Mouse (Mus musculus) MEL (cell line): ENCODE data around the gene Pim1. TPM values are rescaled to one million over a fixed set of nuclear protein-coding genes. Genes with fewer than 3 reads are reported as not detected.

Source experiments
- DNase-seq: peaks from one replicate; pipeline ENCODE4 v3.0.0; 2011; ENCODE audit warnings: low read depth, low spot score
- H3K27ac ChIP-seq: 2 replicates; pipeline ENCODE4 v1.5.1; 2012; ENCODE audit warnings: low read depth, mild to moderate bottlenecking, control low read depth, low read length, moderate library complexity; ENCODE audit not compliant: control insufficient read depth
- H3K27me3 ChIP-seq, 2 experiments: fragments of 150-350 bp in 1 of 2; sonication (generic) in 1 of 2; 2 replicates each; pipeline ENCODE4 v1.6.1; 2012; ENCODE audit warnings: low read length in 2 of 2, mild to moderate bottlenecking in 2 of 2, improper control_type of control experiment in 1 of 2, moderate library complexity in 1 of 2; ENCODE audit not compliant: insufficient read depth in 2 of 2, control insufficient read depth in 1 of 2
- H3K36me3 ChIP-seq, 2 experiments: 2 replicates each; pipeline ENCODE4 v1.6.1; 2012 to 2014; ENCODE audit warnings: low read length in 2 of 2, improper control_type of control experiment in 1 of 2, inconsistent platforms in 1 of 2, mild to moderate bottlenecking in 1 of 2; ENCODE audit not compliant: insufficient read depth in 2 of 2, control insufficient read depth in 1 of 2
- H3K4me1 ChIP-seq, 2 experiments: fragments of 150-350 bp in 1 of 2; sonication (generic) in 1 of 2; 2 replicates each; pipeline ENCODE4 v1.6.1; 2012; ENCODE audit warnings: low read length in 2 of 2, improper control_type of control experiment in 1 of 2, mild to moderate bottlenecking in 1 of 2; ENCODE audit not compliant: insufficient read depth in 2 of 2, control insufficient read depth in 1 of 2
- H3K4me3 ChIP-seq, 2 experiments: fragments of 150-350 bp in 1 of 2; sonication (generic) in 1 of 2; 2 replicates each; pipeline ENCODE4 v1.5.1; 2012; ENCODE audit warnings: low read depth in 2 of 2, low read length in 2 of 2, mild to moderate bottlenecking in 2 of 2, moderate library complexity in 2 of 2, control low read depth in 1 of 2, improper control_type of control experiment in 1 of 2; ENCODE audit not compliant: control insufficient read depth in 1 of 2, insufficient read depth in 1 of 2
- H3K79me2 ChIP-seq: 2 replicates; pipeline ENCODE4 v1.6.1; 2012; ENCODE audit warnings: mild to moderate bottlenecking, low read length, moderate library complexity; ENCODE audit not compliant: control insufficient read depth, poor library complexity, insufficient read depth
- H3K9ac ChIP-seq: 2 replicates; pipeline ENCODE4 v1.6.1; 2012; ENCODE audit warnings: low read depth, mild to moderate bottlenecking, control low read depth, low read length, moderate library complexity; ENCODE audit not compliant: control insufficient read depth, poor library complexity, severe bottlenecking
- H3K9me3 ChIP-seq: fragments of 150-350 bp; sonication (generic); replicated peaks from 2 replicates; pipeline ENCODE4 v1.6.1; 2012; ENCODE audit warnings: mild to moderate bottlenecking, low read length, improper control_type of control experiment, moderate library complexity; ENCODE audit not compliant: insufficient read depth
- BHLHE40 ChIP-seq: IDR thresholded peaks from 2 replicates; pipeline ENCODE4 v1.6.1; 2012; ENCODE audit warnings: low read depth, mild to moderate bottlenecking, inconsistent platforms, low read length, improper control_type of control experiment, borderline replicate concordance
- CHD2 ChIP-seq: IDR thresholded peaks from 2 replicates; pipeline ENCODE4 v1.6.1; 2011; ENCODE audit warnings: low read length, improper control_type of control experiment
- ELF1 ChIP-seq: IDR thresholded peaks from 2 replicates; pipeline ENCODE4 v1.6.1; 2014; ENCODE audit warnings: low read depth, mild to moderate bottlenecking, inconsistent platforms, low read length, improper control_type of control experiment, moderate library complexity
- EP300 ChIP-seq, 2 experiments: IDR thresholded peaks; 2 replicates each; pipeline ENCODE4 v1.6.1; 2011; ENCODE audit warnings: improper control_type of control experiment in 2 of 2, low read length in 2 of 2, low read depth in 1 of 2, mild to moderate bottlenecking in 1 of 2
- ETS1 ChIP-seq: IDR thresholded peaks from 2 replicates; pipeline ENCODE4 v1.6.1; 2012; ENCODE audit warnings: low read depth, mild to moderate bottlenecking, inconsistent platforms, low read length, improper control_type of control experiment, moderate library complexity
- JUND ChIP-seq: IDR thresholded peaks from 2 replicates; pipeline ENCODE4 v1.6.1; 2011; ENCODE audit warnings: low read depth, mild to moderate bottlenecking, improper control_type of control experiment, low read length
- MAFK ChIP-seq: IDR thresholded peaks from 2 replicates; pipeline ENCODE4 v1.6.1; 2011; ENCODE audit warnings: low read depth, mild to moderate bottlenecking, low read length, improper control_type of control experiment, borderline replicate concordance
- MEF2A ChIP-seq: IDR thresholded peaks from 2 replicates; pipeline ENCODE4 v1.6.1; 2014; ENCODE audit warnings: low read depth, mild to moderate bottlenecking, inconsistent platforms, low read length, improper control_type of control experiment; ENCODE audit not compliant: poor library complexity, insufficient replicate concordance, severe bottlenecking; ENCODE audit errors: extremely low read depth
- NRF1 ChIP-seq: IDR thresholded peaks from 2 replicates; pipeline ENCODE4 v1.6.1; 2014; ENCODE audit warnings: low read depth, mild to moderate bottlenecking, inconsistent platforms, low read length, improper control_type of control experiment, moderate library complexity; ENCODE audit not compliant: poor library complexity, insufficient read depth, severe bottlenecking
- POLR2A ChIP-seq, 2 experiments: IDR thresholded peaks; 2 replicates each; pipeline ENCODE4 v1.6.1; 2011 to 2012; ENCODE audit warnings: low read length in 2 of 2, mild to moderate bottlenecking in 2 of 2, control low read depth in 1 of 2, improper control_type of control experiment in 1 of 2, low read depth in 1 of 2, moderate library complexity in 1 of 2; ENCODE audit not compliant: control insufficient read depth in 1 of 2, insufficient read depth in 1 of 2, poor library complexity in 1 of 2
- POLR2AphosphoS2 ChIP-seq: IDR thresholded peaks from 2 replicates; pipeline ENCODE4 v1.6.1; 2011; ENCODE audit warnings: low read length, improper control_type of control experiment
- RAD21 ChIP-seq: IDR thresholded peaks from 2 replicates; pipeline ENCODE4 v1.6.1; 2011; ENCODE audit warnings: mild to moderate bottlenecking, low read depth, low read length, improper control_type of control experiment
- RCOR1 ChIP-seq: IDR thresholded peaks from 2 replicates; pipeline ENCODE4 v1.6.1; 2012; ENCODE audit warnings: low read depth, mild to moderate bottlenecking, inconsistent platforms, low read length, improper control_type of control experiment
- SIN3A ChIP-seq: IDR thresholded peaks from 2 replicates; pipeline ENCODE4 v1.6.1; 2012; ENCODE audit warnings: low read length, improper control_type of control experiment, inconsistent platforms
- TAL1 ChIP-seq: IDR thresholded peaks from 2 replicates; pipeline ENCODE4 v1.6.1; 2012; ENCODE audit warnings: mild to moderate bottlenecking, inconsistent platforms, low read length, moderate library complexity, mixed read lengths
- TCF12 ChIP-seq: IDR thresholded peaks from 2 replicates; pipeline ENCODE4 v1.6.1; 2014; ENCODE audit warnings: low read depth, mild to moderate bottlenecking, inconsistent platforms, low read length, improper control_type of control experiment, moderate library complexity
- UBTF ChIP-seq: IDR thresholded peaks from 2 replicates; pipeline ENCODE4 v1.6.1; 2012; ENCODE audit warnings: low read depth, mild to moderate bottlenecking, inconsistent platforms, low read length, improper control_type of control experiment, moderate library complexity, borderline replicate concordance; ENCODE audit not compliant: insufficient read depth
- USF1 ChIP-seq: IDR thresholded peaks from 2 replicates; pipeline ENCODE4 v1.6.1; 2014; ENCODE audit warnings: low read depth, mild to moderate bottlenecking, inconsistent platforms, low read length, improper control_type of control experiment, moderate library complexity
- ZC3H11A ChIP-seq: IDR thresholded peaks from 2 replicates; pipeline ENCODE4 v1.6.1; 2012; ENCODE audit warnings: low read depth, mild to moderate bottlenecking, inconsistent platforms, low read length, improper control_type of control experiment
- ZMIZ1 ChIP-seq: IDR thresholded peaks from 2 replicates; pipeline ENCODE4 v1.6.1; 2012; ENCODE audit warnings: low read depth, mild to moderate bottlenecking, inconsistent platforms, low read length, improper control_type of control experiment, moderate library complexity
- polyA plus RNA-seq, 2 experiments: library from polyadenylated mRNA; stranded (reverse) in 1 of 2; unstranded in 1 of 2; fragments of >175 nt in 1 of 2; fragments of >200 nt in 1 of 2; gene quantifications; 2 replicates each; pipeline versions ENCODE4 v1.2.1 to v1.2.4; 2012; ENCODE audit warnings: low replicate concordance in 2 of 2, low read depth in 1 of 2; ENCODE audit not compliant: insufficient read length in 2 of 2, insufficient read depth in 1 of 2, missing spikeins in 1 of 2
- total RNA-seq: library from RNA; depleted of rRNA; stranded (reverse); fragments of 300-350 nt; gene quantifications from 2 replicates; pipeline ENCODE4 v1.2.3, GENCODE M21; 2012

The Pim1 gene
- total and polyA plus RNA-seq, 3 experiments = 30.6 to 52.1 TPM; not detected in 1

DNA sequence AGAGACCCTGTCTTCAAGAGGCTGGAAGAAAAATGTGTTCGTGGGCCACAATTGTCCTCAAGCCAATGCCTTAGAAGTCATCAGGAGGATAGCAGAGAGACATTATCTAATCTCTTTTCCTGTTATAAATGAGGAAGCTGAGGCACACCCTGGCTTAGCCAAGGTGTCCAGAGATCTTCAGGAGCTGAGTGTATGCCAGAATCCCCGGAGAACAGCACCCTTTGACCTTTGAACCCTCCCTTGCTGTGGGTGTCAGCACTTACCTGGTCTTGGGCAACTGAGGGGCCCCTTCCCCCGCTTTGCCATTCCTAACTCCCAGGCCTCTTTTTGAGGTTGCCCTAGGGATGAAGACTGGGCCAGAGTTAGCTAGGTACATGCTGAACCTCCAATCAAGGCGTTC is 49.0 kb upstream of the Pim1 start (continued):
- TF ChIP-seq SIN3A = no peak; the same call in 1 of the 2 replicates

DNA sequence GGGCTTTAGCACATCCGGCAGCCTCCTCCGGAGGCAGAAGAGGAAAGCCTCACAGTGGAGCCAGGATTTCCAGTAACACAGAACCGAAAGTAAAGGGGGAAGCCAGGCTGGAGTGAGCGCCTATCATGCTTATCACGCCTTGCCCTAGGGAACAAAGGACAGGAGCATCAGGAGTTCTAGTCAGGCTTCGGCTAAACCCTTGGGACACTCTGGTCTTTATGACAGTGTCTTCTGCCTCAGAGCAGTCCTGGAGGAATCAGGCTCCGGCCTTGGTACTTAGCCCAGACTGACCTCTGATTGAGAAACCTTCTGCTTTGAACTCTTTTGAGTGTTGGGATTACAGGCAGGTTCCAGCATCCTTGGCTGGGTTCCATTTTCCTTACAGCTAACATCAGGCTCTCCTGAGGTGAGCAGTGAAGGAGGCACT is 48.4 kb upstream of the Pim1 start:
- Histone ChIP-seq H3K27me3 (no peaks in the 10 kb centered on the region), H3K4me1 (peaks cover 21 to 79% of the 10 kb centered on the region in 2 experiments)
- DNase-seq = no peak
- TF ChIP-seq NRF1 = no peak
- TF ChIP-seq ZC3H11A = no peak
- TF ChIP-seq SIN3A = no peak
- TF ChIP-seq POLR2A (IDR thresholded peaks at IDR 0.05; ENCODE audit: control insufficient read depth in 1 of 2, insufficient read depth in 1 of 2, low read depth in 1 of 2, low read length in 2 of 2, poor library complexity in 1 of 2) = no peak
- TF ChIP-seq CHD2 = no peak
- TF ChIP-seq TCF12 = no peak
- no peak for TF ChIP-seq ETS1
- no peak for TF ChIP-seq MEF2A
- TF ChIP-seq RAD21 = no peak
- no peak for TF ChIP-seq UBTF
- TF ChIP-seq ZMIZ1 = no peak
- TF ChIP-seq JUND = no peak
- TF ChIP-seq POLR2AphosphoS2 = no peak
- TF ChIP-seq MAFK = no peak
- TF ChIP-seq, all 39 proteins: peak for 0
- Histone ChIP-seq H3K9me3 (no peaks in the 10 kb centered on the region), H3K27ac (no peak overlapping the region), H3K4me3 (no peak overlapping the region), H3K79me2 (no peaks in the 10 kb centered on the region), H3K36me3 (peaks cover 0 to 61% of the 10 kb centered on the region in 2 experiments; a peak in 2 of 4 replicates), H3K9ac (no peak overlapping the region)

GRCm38 (mm10) chr17:29443724-29444123 is 46.8 kb upstream of the Pim1 start:
- H3K9me3 ChIP-seq = no peaks in the 10 kb centered on the region
- no peak overlapping the region; the same call in 1 of the 2 replicates for H3K9ac ChIP-seq
- H3K36me3 ChIP-seq = peaks cover 0 to 60% of the 10 kb centered on the region in 2 experiments; a peak in 2 of 4 replicates
- DNase-seq = peak; percentile 49
- H3K4me3 ChIP-seq = no peak overlapping the region
- H3K4me1 ChIP-seq = peaks cover 21 to 87% of the 10 kb centered on the region in 2 experiments
- peak overlapping the region; percentile 56; the same call in 1 of the 2 replicates for H3K27ac ChIP-seq
- TF ChIP-seq RCOR1 = peak; percentile 91
- TF ChIP-seq EP300 (IDR thresholded peaks at IDR 0.05; ENCODE audit: low read depth in 1 of 2, low read length in 2 of 2) = peak; percentile 13 to 69; a peak in 3 of 4 replicates
- TF ChIP-seq USF1 = peak; percentile 38; the same call in 1 of the 2 replicates
- TF ChIP-seq TAL1 = peak; percentile 89
- no peak for TF ChIP-seq MAFK
- no peak for TF ChIP-seq ELF1
- TF ChIP-seq BHLHE40 = peak; percentile 88
- TF ChIP-seq CHD2 = no peak
- peak; percentile 58 for TF ChIP-seq TCF12
- peak; percentile 29; the same call in 1 of the 2 replicates for TF ChIP-seq SIN3A
- peak; percentile 84 for TF ChIP-seq ETS1
- H3K27me3 ChIP-seq = no peaks in the 10 kb centered on the region
- no peaks in the 10 kb centered on the region for H3K79me2 ChIP-seq
